Mouse (Mus musculus): Measurements from ENCODE around the gene Lysmd2. TPM values are rescaled to one million over a fixed set of nuclear protein-coding genes. Genes with fewer than 3 reads are reported as not detected.
"Not testable (repeated sequence)": the region's sequence is repeated elsewhere in the genome, so short reads cannot be mapped to it uniquely, and the experiment has no call there.

Lysmd2 gene
- polyA plus RNA-seq, 1 experiment: 120 TPM

GRCm38 (mm10) chr9:75616560-75616959 lies 9.0 kb upstream of the Lysmd2 start:
- DNase-seq: no peak
- Histone ChIP-seq H3K27ac (ENCODE audit: insufficient read depth, low read length) (no peak overlapping the region), H3K4me3 (replicated peaks; ENCODE audit: insufficient read depth, low read depth, low read length) (no peak overlapping the region), H3K27me3 (ENCODE audit: control insufficient read depth, insufficient read depth, low read length) (no peaks in the 10 kb centered on the region), H3K4me1 (ENCODE audit: control insufficient read depth, insufficient read depth, low read length) (no peaks in the 10 kb centered on the region)
- TF ChIP-seq CTCF (IDR thresholded peaks at IDR 0.05; ENCODE audit: borderline replicate concordance, insufficient read depth, low read depth, low read length): no peak
- TF ChIP-seq POLR2A (IDR thresholded peaks at IDR 0.05; ENCODE audit: borderline replicate concordance, insufficient read depth, low read length): no peak
- 73% methylated on average over 3 of the region's 3 CpGs for WGBS

- no peaks in the 10 kb centered on the region for H3K4me1 ChIP-seq (ENCODE audit: control insufficient read depth, insufficient read depth, low read length)
- no peak overlapping the region for H3K27ac ChIP-seq (ENCODE audit: insufficient read depth, low read length)
- no peak for TF ChIP-seq CTCF (IDR thresholded peaks at IDR 0.05; ENCODE audit: borderline replicate concordance, insufficient read depth, low read depth, low read length)
- TF ChIP-seq POLR2A (IDR thresholded peaks at IDR 0.05; ENCODE audit: borderline replicate concordance, insufficient read depth, low read length): no peak
- H3K4me3 ChIP-seq (replicated peaks; ENCODE audit: insufficient read depth, low read depth, low read length): no peak overlapping the region
- 83% methylated on average over 6 of the region's 6 CpGs for WGBS
- H3K27me3 ChIP-seq (ENCODE audit: control insufficient read depth, insufficient read depth, low read length): no peaks in the 10 kb centered on the region
- no peak for DNase-seq
These were observed 6.6 kb upstream of the Lysmd2 start for GRCm38 (mm10) chr9:75618836-75619400.

DNA sequence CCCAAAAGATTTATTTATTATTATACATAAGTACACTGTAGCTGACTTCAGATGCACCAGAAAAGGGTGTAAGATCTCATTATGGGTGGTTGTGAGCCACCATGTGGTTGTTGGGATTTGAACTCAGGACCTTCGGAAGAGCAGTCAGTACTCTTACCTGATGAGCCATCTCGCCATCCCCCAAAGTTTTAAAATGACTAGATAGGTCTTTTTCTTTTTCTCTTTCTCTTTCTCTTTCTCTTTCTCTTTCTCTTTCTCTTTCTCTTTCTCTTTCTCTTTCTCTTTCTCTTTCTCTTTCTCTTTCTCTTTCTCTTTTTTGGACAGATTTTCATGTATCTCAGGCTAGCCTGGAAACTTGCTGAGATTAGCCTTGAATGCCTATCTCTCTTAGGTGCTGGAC lies 5.8 kb upstream of the Lysmd2 start:
- not testable (repeated sequence) for H3K4me1 ChIP-seq (ENCODE audit: control insufficient read depth, insufficient read depth, low read length); H3K27me3 ChIP-seq (ENCODE audit: control insufficient read depth, insufficient read depth, low read length); H3K27ac ChIP-seq (ENCODE audit: insufficient read depth, low read length); DNase-seq; H3K4me3 ChIP-seq (replicated peaks; ENCODE audit: insufficient read depth, low read depth, low read length)
- 98% methylated on average over 2 of the region's 2 CpGs for WGBS

DNA sequence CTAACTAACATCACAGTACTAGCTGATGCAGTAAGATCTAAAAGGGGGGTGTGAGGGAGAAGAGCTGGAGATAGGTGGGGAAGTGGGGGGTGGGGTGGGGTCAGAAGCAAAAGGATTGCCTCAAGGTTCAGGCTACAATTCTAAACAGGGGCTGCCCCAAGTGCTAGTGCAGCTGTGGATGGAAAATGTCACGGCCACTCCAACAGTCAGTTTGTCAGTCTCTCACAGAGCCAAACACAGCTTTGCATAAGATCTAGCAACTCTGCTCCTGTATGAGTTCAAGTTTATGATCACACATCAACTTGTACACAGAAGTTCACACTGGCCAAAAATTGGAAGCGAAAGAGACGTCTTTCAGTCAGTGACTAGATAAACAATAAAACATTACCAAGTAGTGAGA lies 4.1 kb upstream of the Lysmd2 start:
- no peaks in the 10 kb centered on the region for H3K27me3 ChIP-seq (ENCODE audit: control insufficient read depth, insufficient read depth, low read length)
- WGBS: 90% methylated on average over 3 of the region's 3 CpGs

GRCm38 (mm10) chr9:75624983-75625555 lies 472 bp upstream of the Lysmd2 start:
- DNase-seq: peak in 1 of 2 experiments; percentile 47
- no peak for TF ChIP-seq POLR2A (IDR thresholded peaks at IDR 0.05; ENCODE audit: borderline replicate concordance, insufficient read depth, low read length)
- TF ChIP-seq CTCF (IDR thresholded peaks at IDR 0.05; ENCODE audit: borderline replicate concordance, insufficient read depth, low read depth, low read length): no peak
- no peaks in the 10 kb centered on the region for H3K27me3 ChIP-seq (ENCODE audit: control insufficient read depth, insufficient read depth, low read length)
- peak overlapping the region; percentile 96 for H3K27ac ChIP-seq (ENCODE audit: insufficient read depth, low read length)
- peaks cover 8% of the 10 kb centered on the region; the same call in 1 of the 2 replicates for H3K4me1 ChIP-seq (ENCODE audit: control insufficient read depth, insufficient read depth, low read length)
- 10% methylated on average over 18 of the region's 18 CpGs for WGBS
- H3K4me3 ChIP-seq (replicated peaks; ENCODE audit: insufficient read depth, low read depth, low read length): peak overlapping the region; percentile 89

More for the DNA sequence above, 4.1 kb upstream of the Lysmd2 start:
- no peak overlapping the region for H3K4me3 ChIP-seq (replicated peaks; ENCODE audit: insufficient read depth, low read depth, low read length)
- DNase-seq: no peak
- peaks cover 4% of the 10 kb centered on the region; the same call in 1 of the 2 replicates for H3K4me1 ChIP-seq (ENCODE audit: control insufficient read depth, insufficient read depth, low read length)
- H3K27ac ChIP-seq (ENCODE audit: insufficient read depth, low read length): no peak overlapping the region
- no peak for TF ChIP-seq CTCF (IDR thresholded peaks at IDR 0.05; ENCODE audit: borderline replicate concordance, insufficient read depth, low read depth, low read length)
- TF ChIP-seq POLR2A (IDR thresholded peaks at IDR 0.05; ENCODE audit: borderline replicate concordance, insufficient read depth, low read length): no peak

- DNase-seq: no peak
- H3K27me3 ChIP-seq (ENCODE audit: control insufficient read depth, insufficient read depth, low read length): no peaks in the 10 kb centered on the region
- peaks cover 10% of the 10 kb centered on the region; the same call in 1 of the 2 replicates for H3K4me1 ChIP-seq (ENCODE audit: control insufficient read depth, insufficient read depth, low read length)
- under 1% methylated on average over 14 of the region's 14 CpGs for WGBS
- H3K4me3 ChIP-seq (replicated peaks; ENCODE audit: insufficient read depth, low read depth, low read length): peak overlapping the region; percentile 89
- TF ChIP-seq POLR2A (IDR thresholded peaks at IDR 0.05; ENCODE audit: borderline replicate concordance, insufficient read depth, low read length): no peak
- H3K27ac ChIP-seq (ENCODE audit: insufficient read depth, low read length): peak overlapping the region; percentile 96
These were observed 715 bp downstream of the Lysmd2 start for GRCm38 (mm10) chr9:75626308-75626604.

- Histone ChIP-seq H3K4me3 (replicated peaks; ENCODE audit: insufficient read depth, low read depth, low read length) (no peak overlapping the region), H3K27ac (ENCODE audit: insufficient read depth, low read length) (no peak overlapping the region), H3K27me3 (ENCODE audit: control insufficient read depth, insufficient read depth, low read length) (no peaks in the 10 kb centered on the region), H3K4me1 (ENCODE audit: control insufficient read depth, insufficient read depth, low read length) (peaks cover 11% of the 10 kb centered on the region; the same call in 1 of the 2 replicates)
- no peak for DNase-seq
- 85% methylated on average over 8 of the region's 8 CpGs for WGBS
- no peak for TF ChIP-seq CTCF (IDR thresholded peaks at IDR 0.05; ENCODE audit: borderline replicate concordance, insufficient read depth, low read depth, low read length)
- TF ChIP-seq POLR2A (IDR thresholded peaks at IDR 0.05; ENCODE audit: borderline replicate concordance, insufficient read depth, low read length): no peak
These were observed 5.4 kb downstream of the Lysmd2 start for GRCm38 (mm10) chr9:75630823-75631454.

DNA sequence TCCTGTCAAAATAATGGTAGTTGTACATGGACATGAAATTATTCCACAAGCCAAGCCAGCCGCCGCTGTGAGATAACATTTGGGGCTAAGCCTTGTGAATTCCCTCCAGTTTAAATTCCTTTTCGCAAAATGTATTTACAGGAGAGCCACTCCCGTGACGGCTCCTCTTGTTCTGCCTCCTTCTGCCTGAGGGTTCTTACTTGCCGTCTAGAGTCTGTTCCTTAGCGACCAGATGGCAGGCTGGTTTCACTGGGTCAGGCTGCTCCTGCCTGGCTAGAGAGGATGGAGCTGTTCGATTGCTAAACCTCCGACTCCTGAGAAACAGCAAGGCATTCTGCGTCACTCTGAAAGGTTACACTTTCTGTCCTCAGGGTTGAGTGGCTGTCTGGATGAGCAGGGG lies 6.6 kb downstream of the Lysmd2 start:
- peak; percentile 45 to 52 for DNase-seq
- H3K4me3 ChIP-seq (replicated peaks; ENCODE audit: insufficient read depth, low read depth, low read length): no peak overlapping the region
- H3K27ac ChIP-seq (ENCODE audit: insufficient read depth, low read length): peak overlapping the region; percentile 37; the same call in 1 of the 2 replicates
- TF ChIP-seq POLR2A (IDR thresholded peaks at IDR 0.05; ENCODE audit: borderline replicate concordance, insufficient read depth, low read length) (no peak), CTCF (IDR thresholded peaks at IDR 0.05; ENCODE audit: borderline replicate concordance, insufficient read depth, low read depth, low read length) (no peak)
- WGBS: 19% methylated on average over 10 of the region's 10 CpGs
- H3K4me1 ChIP-seq (ENCODE audit: control insufficient read depth, insufficient read depth, low read length): peaks cover 11% of the 10 kb centered on the region; the same call in 1 of the 2 replicates
- no peaks in the 10 kb centered on the region for H3K27me3 ChIP-seq (ENCODE audit: control insufficient read depth, insufficient read depth, low read length)

Measured in cerebellum, adult 2 months (tissue).